Mouse (Mus musculus) liver, embryonic 16.5 days (tissue): ENCODE measurements at regions not wholly inside any gene's neighbourhood (a gene's known extent, or its start where the extent isn't known, plus 50 kb on each side); places are given as distances from the start of the nearest gene placed in this dataset.

Experiments used
- ATAC-seq: fragments of 200-750 bp; cut with Nextera tagmentation; 2 replicates; pipeline ENCODE4 v1.8.0; 2017; ENCODE audit warnings: low read depth, mild to moderate bottlenecking, moderate number of reproducible peaks, moderate library complexity
- H3K27ac ChIP-seq: fragments of 300-500 bp; sonication (generic); 2 replicates; pipeline ENCODE4 v1.5.1; 2014; ENCODE audit warnings: mild to moderate bottlenecking, low read length
- H3K27me3 ChIP-seq: fragments of 300-500 bp; sonication (generic); 2 replicates; pipeline ENCODE4 v1.6.1; 2014; ENCODE audit warnings: low read depth, low read length, mixed read lengths; ENCODE audit not compliant: control insufficient read depth, insufficient read depth
- H3K36me3 ChIP-seq: fragments of 300-500 bp; sonication (generic); 2 replicates; pipeline ENCODE4 v1.6.1; 2014; ENCODE audit warnings: mild to moderate bottlenecking; ENCODE audit not compliant: control insufficient read depth, insufficient read depth
- H3K4me1 ChIP-seq: fragments of 300-500 bp; sonication (generic); 2 replicates; pipeline ENCODE4 v1.6.1; 2014; ENCODE audit warnings: low read depth, low read length, mixed read lengths; ENCODE audit not compliant: control insufficient read depth
- H3K4me2 ChIP-seq: fragments of 300-500 bp; sonication (generic); 2 replicates; pipeline ENCODE4 v1.6.1; 2014; ENCODE audit warnings: low read depth, low read length, mixed read lengths
- H3K4me3 ChIP-seq: fragments of 300-500 bp; sonication (generic); 2 replicates; pipeline ENCODE4 v1.5.1; 2014; ENCODE audit warnings: low read depth, mild to moderate bottlenecking, low read length
- H3K9ac ChIP-seq: fragments of 300-500 bp; sonication (generic); 2 replicates; pipeline ENCODE4 v1.6.1; 2014; ENCODE audit warnings: low read depth, low read length
- H3K9me3 ChIP-seq: fragments of 300-500 bp; sonication (generic); replicated peaks from 2 replicates; pipeline ENCODE4 v1.6.1; 2016; ENCODE audit warnings: low read length; ENCODE audit not compliant: control insufficient read depth
- WGBS: fragments of 180-500 bp; shearing (Covaris S2); extraction: QIAGEN DNeasy Blood & Tissue Kit; methylation state at CpG from one replicate; pipeline ENCODE4 v1.1.7; 2014; ENCODE audit not compliant: insufficient replicate concordance; 5-methylcytosine and 5-hydroxymethylcytosine counted together

- H3K27ac ChIP-seq, result no peak overlapping the region
- H3K27me3 ChIP-seq, result no peaks in the 10 kb centered on the region
- H3K9ac ChIP-seq, result no peak overlapping the region
- H3K4me1 ChIP-seq, result no peaks in the 10 kb centered on the region
- no peak overlapping the region for H3K4me3 ChIP-seq
- H3K4me2 ChIP-seq, result no peak overlapping the region
- H3K36me3 ChIP-seq, result no peaks in the 10 kb centered on the region
- no peaks in the 10 kb centered on the region for H3K9me3 ChIP-seq
- ATAC-seq, result no peak
- WGBS, result 70% methylated on average over 7 of the region's 7 CpGs
Measured at GRCm38 (mm10) chr16:24341736-24342135, 51.6 kb upstream of the Lpp start.

DNA sequence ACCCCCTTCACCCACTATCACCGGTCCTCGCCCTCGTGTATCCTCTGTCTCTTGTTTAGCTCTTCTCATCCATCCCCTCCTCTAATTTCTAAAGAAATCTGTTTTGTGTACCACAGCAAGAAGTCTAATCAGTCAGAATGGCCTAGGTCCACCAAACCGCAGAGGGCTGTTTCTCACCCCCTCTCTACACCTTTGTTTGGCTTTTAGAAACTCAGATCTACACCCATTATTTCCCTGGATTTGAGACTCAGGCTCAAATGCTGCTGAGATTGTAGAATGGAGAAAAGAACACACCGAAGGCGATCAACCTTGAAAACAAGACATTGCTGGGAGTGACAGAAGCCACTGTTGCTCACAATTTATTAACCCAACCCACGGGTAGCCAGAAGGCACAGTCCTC, 52.7 kb upstream of the Lpp start:
- Histone ChIP-seq H3K4me2 (no peak overlapping the region), H3K4me3 (no peak overlapping the region), H3K9me3 (no peaks in the 10 kb centered on the region), H3K27me3 (no peaks in the 10 kb centered on the region), H3K9ac (no peak overlapping the region), H3K4me1 (no peaks in the 10 kb centered on the region), H3K36me3 (no peaks in the 10 kb centered on the region), H3K27ac (no peak overlapping the region)
- ATAC-seq, result no peak
- 64% methylated on average over 7 of the region's 7 CpGs for WGBS

DNA sequence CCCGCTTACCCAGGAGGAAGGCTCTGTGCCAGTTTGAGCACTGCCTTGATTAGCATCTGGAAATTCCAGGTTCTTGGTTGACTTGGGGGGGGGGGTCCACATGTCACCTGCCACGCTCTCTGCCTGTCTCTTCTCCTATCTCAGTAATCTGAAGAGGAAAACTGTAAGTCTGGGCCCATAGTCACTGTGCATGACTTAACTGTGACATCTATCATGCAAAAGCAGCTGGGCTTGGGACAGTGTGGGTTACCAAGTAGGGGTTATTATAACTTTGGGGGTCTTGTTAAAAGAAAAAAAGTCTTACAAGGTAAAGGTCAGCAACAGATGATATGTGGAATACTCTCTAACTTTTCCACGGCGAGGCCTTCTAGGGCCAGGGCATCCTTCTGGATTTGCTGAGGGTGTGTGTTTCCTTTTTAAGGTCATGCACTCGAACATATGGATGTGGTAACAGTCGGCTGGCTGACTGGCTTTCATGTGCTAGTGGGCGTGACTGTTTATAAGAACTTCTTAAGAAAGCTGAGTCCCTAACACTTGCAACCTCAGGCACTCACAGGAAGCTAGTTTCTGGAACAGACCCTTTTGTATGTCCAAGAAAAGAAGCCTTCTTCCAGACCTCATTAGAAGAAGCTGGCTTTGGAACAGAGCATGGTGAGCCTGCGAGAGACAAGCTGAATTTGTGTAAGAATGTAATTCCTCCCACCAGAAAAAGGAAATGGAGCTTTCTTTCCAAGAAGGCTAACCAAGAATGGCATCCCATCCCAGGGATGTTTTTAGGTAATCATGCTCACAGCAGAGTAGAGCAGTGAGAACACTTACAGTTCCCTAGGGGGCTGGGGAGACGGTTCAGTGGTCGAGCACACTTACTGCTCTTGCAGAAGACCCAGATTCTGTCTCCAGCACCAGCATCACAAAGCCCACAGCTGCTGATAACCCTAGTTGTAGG, 53.7 kb upstream of the Lpp start:
- Histone ChIP-seq H3K9me3 (no peaks in the 10 kb centered on the region), H3K4me3 (no peak overlapping the region), H3K4me1 (no peaks in the 10 kb centered on the region), H3K9ac (no peak overlapping the region), H3K27ac (no peak overlapping the region), H3K27me3 (no peaks in the 10 kb centered on the region), H3K36me3 (no peaks in the 10 kb centered on the region), H3K4me2 (no peak overlapping the region)
- WGBS, result 45% methylated on average over 10 of the region's 10 CpGs
- ATAC-seq, result no peak

DNA sequence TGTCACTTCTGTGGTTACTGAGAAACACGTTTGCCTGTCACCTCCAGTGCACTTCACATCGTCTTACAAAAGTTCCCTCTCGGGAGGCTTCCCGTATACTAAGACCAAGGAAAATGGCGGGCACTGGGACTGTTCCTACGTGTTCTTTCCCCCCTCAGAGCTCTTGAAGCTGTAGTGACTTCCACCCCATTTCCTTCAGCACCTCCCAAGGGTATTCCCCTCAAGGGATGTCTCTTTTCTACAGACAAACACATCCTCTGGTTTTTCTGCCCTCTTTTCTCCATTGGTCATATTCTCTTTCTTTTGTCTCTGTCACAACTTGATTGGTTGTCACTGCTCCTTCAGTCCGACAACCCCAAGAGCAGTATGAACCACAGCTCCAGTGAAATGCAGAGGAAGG, 54.9 kb upstream of the Lpp start:
- 60% methylated on average over 7 of the region's 7 CpGs for WGBS

GRCm38 (mm10) chr16:24334389-24334788, 58.9 kb upstream of the Lpp start:
- WGBS, result 71% methylated on average over 2 of the region's 2 CpGs
- Histone ChIP-seq H3K9ac (no peak overlapping the region), H3K4me1 (no peaks in the 10 kb centered on the region), H3K36me3 (no peaks in the 10 kb centered on the region), H3K9me3 (no peaks in the 10 kb centered on the region), H3K27ac (no peak overlapping the region), H3K4me2 (no peak overlapping the region), H3K27me3 (no peaks in the 10 kb centered on the region), H3K4me3 (no peak overlapping the region)
- no peak for ATAC-seq

More for the DNA sequence above, 54.9 kb upstream of the Lpp start:
- H3K27ac ChIP-seq, result no peak overlapping the region
- no peak overlapping the region for H3K9ac ChIP-seq
- no peaks in the 10 kb centered on the region for H3K9me3 ChIP-seq
- H3K36me3 ChIP-seq, result no peaks in the 10 kb centered on the region
- H3K4me1 ChIP-seq, result no peaks in the 10 kb centered on the region
- H3K4me2 ChIP-seq, result no peak overlapping the region
- H3K27me3 ChIP-seq, result no peaks in the 10 kb centered on the region
- no peak for ATAC-seq
- no peak overlapping the region for H3K4me3 ChIP-seq

- Histone ChIP-seq H3K36me3 (no peaks in the 10 kb centered on the region), H3K4me2 (no peak overlapping the region), H3K4me1 (no peaks in the 10 kb centered on the region), H3K9ac (no peak overlapping the region), H3K27ac (no peak overlapping the region), H3K9me3 (no peaks in the 10 kb centered on the region), H3K27me3 (no peaks in the 10 kb centered on the region), H3K4me3 (no peak overlapping the region)
- 69% methylated on average over 13 of the region's 13 CpGs for WGBS
- no peak for ATAC-seq
Measured at GRCm38 (mm10) chr16:24331446-24332020, 61.8 kb upstream of the Lpp start.

DNA sequence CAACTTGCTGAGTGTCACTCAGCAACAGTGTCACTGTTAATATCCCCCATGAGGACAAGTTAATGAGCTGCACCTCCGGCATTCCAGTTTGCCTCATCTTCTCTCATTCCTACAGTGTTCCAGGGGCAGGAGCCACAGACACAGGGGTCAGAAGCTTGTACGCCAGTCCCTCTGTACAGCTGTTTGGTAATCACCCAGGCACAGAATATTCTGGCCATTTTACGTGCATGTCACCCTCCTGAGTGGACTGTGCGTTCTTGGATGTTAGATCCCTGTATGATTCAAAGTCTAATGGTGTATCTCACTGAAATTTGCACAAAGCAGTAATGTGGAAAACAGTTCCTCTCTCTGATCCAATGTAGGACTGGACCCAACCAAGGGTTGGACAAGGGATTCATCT, 66.7 kb upstream of the Lpp start:
- Histone ChIP-seq H3K27ac (no peak overlapping the region), H3K4me2 (no peak overlapping the region), H3K36me3 (no peaks in the 10 kb centered on the region), H3K4me3 (no peak overlapping the region), H3K27me3 (no peaks in the 10 kb centered on the region), H3K4me1 (no peaks in the 10 kb centered on the region), H3K9ac (no peak overlapping the region), H3K9me3 (no peaks in the 10 kb centered on the region)
- WGBS, result 54% methylated on average over 4 of the region's 4 CpGs
- no peak for ATAC-seq

GRCm38 (mm10) chr16:24326046-24326445, 67.3 kb upstream of the Lpp start:
- Histone ChIP-seq H3K9ac (no peak overlapping the region), H3K36me3 (no peaks in the 10 kb centered on the region), H3K4me1 (no peaks in the 10 kb centered on the region), H3K9me3 (no peaks in the 10 kb centered on the region), H3K4me2 (no peak overlapping the region), H3K27me3 (no peaks in the 10 kb centered on the region), H3K4me3 (no peak overlapping the region), H3K27ac (no peak overlapping the region)
- 74% methylated on average over 5 of the region's 5 CpGs for WGBS
- ATAC-seq, result no peak

- Histone ChIP-seq H3K4me1 (no peaks in the 10 kb centered on the region), H3K27me3 (no peaks in the 10 kb centered on the region), H3K36me3 (no peaks in the 10 kb centered on the region), H3K27ac (no peak overlapping the region), H3K9ac (no peak overlapping the region), H3K4me3 (no peak overlapping the region), H3K4me2 (no peak overlapping the region), H3K9me3 (no peaks in the 10 kb centered on the region)
- 71% methylated on average over 2 of the region's 2 CpGs for WGBS
- ATAC-seq, result no peak
Measured at GRCm38 (mm10) chr16:24324917-24325316, 68.4 kb upstream of the Lpp start.
